Mouse (Mus musculus): ENCODE results near the gene Zer1.

The Zer1 gene

GRCm38 (mm10) chr2:30123729-30124471, 485 bp downstream of the Zer1 start:
- no peak for DNase-seq (ENCODE audit: low spot score)

- DNase-seq (ENCODE audit: low spot score), result no peak
Measured at GRCm38 (mm10) chr2:30122766-30123165, 1.6 kb downstream of the Zer1 start.

GRCm38 (mm10) chr2:30120269-30120668, 4.1 kb downstream of the Zer1 start:
- DNase-seq (ENCODE audit: low spot score), result no peak

- DNase-seq (ENCODE audit: low spot score), result peak; percentile 30
Measured at GRCm38 (mm10) chr2:30119641-30120051, 4.7 kb downstream of the Zer1 start.

- no peak for DNase-seq (ENCODE audit: low spot score)
Measured at GRCm38 (mm10) chr2:30112564-30112963, 11.8 kb downstream of the Zer1 start.

GRCm38 (mm10) chr2:30111500-30111899, 12.9 kb downstream of the Zer1 start:
- no peak for DNase-seq (ENCODE audit: low spot score)

GRCm38 (mm10) chr2:30108260-30108659, 16.1 kb downstream of the Zer1 start:
- DNase-seq (ENCODE audit: low spot score), result no peak

GRCm38 (mm10) chr2:30107646-30108045, 16.7 kb downstream of the Zer1 start:
- no peak for DNase-seq (ENCODE audit: low spot score)

GRCm38 (mm10) chr2:30106364-30106763, 18.0 kb downstream of the Zer1 start:
- peak; percentile 43 for DNase-seq (ENCODE audit: low spot score)

- DNase-seq (ENCODE audit: low spot score), result no peak
Measured at GRCm38 (mm10) chr2:30100214-30100613, 24.2 kb downstream of the Zer1 start.

- peak; percentile 70 for DNase-seq (ENCODE audit: low spot score)
Measured at GRCm38 (mm10) chr2:30095882-30096527, 28.4 kb downstream of the Zer1 start.

GRCm38 (mm10) chr2:30094208-30094588, 30.2 kb downstream of the Zer1 start:
- DNase-seq (ENCODE audit: low spot score), result no peak

- peak; percentile 98 for DNase-seq (ENCODE audit: low spot score)
Measured at GRCm38 (mm10) chr2:30093471-30094207, 30.7 kb downstream of the Zer1 start, which contains the start of gene Zdhhc12. Zdhhc12 (minus strand) TSS chr2:30093648.

GRCm38 (mm10) chr2:30092280-30092918, 32.0 kb downstream of the Zer1 start:
- no peak for DNase-seq (ENCODE audit: low spot score)

- no peak for DNase-seq (ENCODE audit: low spot score)
Measured at GRCm38 (mm10) chr2:30091521-30091920, 32.9 kb downstream of the Zer1 start.

- no peak for DNase-seq (ENCODE audit: low spot score)
Measured at GRCm38 (mm10) chr2:30087310-30087709, 37.1 kb downstream of the Zer1 start.

GRCm38 (mm10) chr2:30084632-30085031, 39.8 kb downstream of the Zer1 start:
- no peak for DNase-seq (ENCODE audit: low spot score)

GRCm38 (mm10) chr2:30084113-30084512, 40.3 kb downstream of the Zer1 start:
- no peak for DNase-seq (ENCODE audit: low spot score)

GRCm38 (mm10) chr2:30080181-30080800, 44.1 kb downstream of the Zer1 start:
- no peak for DNase-seq (ENCODE audit: low spot score)

GRCm38 (mm10) chr2:30078760-30079159, 45.6 kb downstream of the Zer1 start:
- DNase-seq (ENCODE audit: low spot score), result no peak

GRCm38 (mm10) chr2:30078349-30078712, 46.1 kb downstream of the Zer1 start:
- DNase-seq (ENCODE audit: low spot score), result peak; percentile 59
